Mouse (Mus musculus) thymus, adult 2 months (tissue): ENCODE data around the gene Wwp2.

Experiments
- CTCF ChIP-seq: fragments of 200-500 bp; IDR thresholded peaks from 2 replicates; pipeline ENCODE4 v1.5.1; 2012; ENCODE audit warnings: mild to moderate bottlenecking, control low read depth, low read length, moderate library complexity, borderline replicate concordance; ENCODE audit not compliant: control insufficient read depth, poor library complexity, insufficient read depth; ENCODE audit errors: extremely low read depth
- POLR2A ChIP-seq: fragments of 200-500 bp; IDR thresholded peaks from 2 replicates; pipeline ENCODE4 v1.6.1; 2012; ENCODE audit warnings: mild to moderate bottlenecking, low read length, control low read depth, moderate library complexity; ENCODE audit not compliant: control insufficient read depth, poor library complexity, insufficient read depth; ENCODE audit errors: extremely low read depth

- no peak for TF ChIP-seq POLR2A
- TF ChIP-seq CTCF: no peak
Observed at GRCm38 (mm10) chr8:107546154-107546553, 110.0 kb downstream of the Wwp2 start.
